Mouse (Mus musculus) liver, embryonic 12.5 days (tissue): ENCODE results near the gene Tbx2. TPM values are rescaled to one million over a fixed set of nuclear protein-coding genes. Genes with fewer than 3 reads are reported as not detected.

Experiments
- polyA plus RNA-seq: library from polyadenylated mRNA; unstranded; fragments of >200 nt; fragmentation: Nextera tagmentation; extraction: Ambion mirVana; gene quantifications from 2 replicates; pipeline ENCODE4 v1.2.1, GENCODE M21; 2016

Tbx2 gene
- polyA plus RNA-seq, 1 experiment from 2014 or later: 1.1 TPM

Other genes starting within 250 kb of the Tbx2 start
- gene Gm11444, start 17.8 kb downstream of the Tbx2 start, polyA plus RNA-seq: not detected in 2 replicates
- gene Tbx4, start 53.9 kb downstream of the Tbx2 start, polyA plus RNA-seq: 0.12 and 0.35 TPM in 2 replicates